Mouse (Mus musculus) natural killer cell, adult 2 months (primary cell): ENCODE measurements around the gene Frat1.

Source experiments
- DNase-seq, 2 experiments: peaks; one replicate each; pipeline ENCODE4 v3.0.0; 2022; ENCODE audit warnings: low spot score in 2 of 2

The Frat1 gene

DNA sequence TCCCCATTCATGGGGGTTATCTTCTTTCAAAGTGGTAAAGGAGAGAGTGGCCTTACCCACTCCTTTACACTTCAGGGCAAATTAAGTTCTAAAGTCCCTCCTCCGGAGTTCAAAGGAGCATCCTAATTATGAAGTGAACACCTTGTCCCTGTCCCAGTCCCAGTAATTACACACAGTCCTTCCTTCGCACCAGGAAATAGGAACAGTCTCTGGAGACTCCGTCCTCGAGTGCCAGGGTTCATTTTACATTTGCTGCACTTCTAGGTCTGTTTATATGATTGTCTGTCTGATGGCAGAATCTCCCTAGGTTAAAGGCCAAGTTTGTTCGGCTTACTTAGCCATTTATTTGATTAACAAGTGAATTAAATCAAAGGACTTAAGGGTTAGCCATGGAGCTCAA lies 13.4 kb upstream of the Frat1 start:
- DNase-seq = no peak

DNA sequence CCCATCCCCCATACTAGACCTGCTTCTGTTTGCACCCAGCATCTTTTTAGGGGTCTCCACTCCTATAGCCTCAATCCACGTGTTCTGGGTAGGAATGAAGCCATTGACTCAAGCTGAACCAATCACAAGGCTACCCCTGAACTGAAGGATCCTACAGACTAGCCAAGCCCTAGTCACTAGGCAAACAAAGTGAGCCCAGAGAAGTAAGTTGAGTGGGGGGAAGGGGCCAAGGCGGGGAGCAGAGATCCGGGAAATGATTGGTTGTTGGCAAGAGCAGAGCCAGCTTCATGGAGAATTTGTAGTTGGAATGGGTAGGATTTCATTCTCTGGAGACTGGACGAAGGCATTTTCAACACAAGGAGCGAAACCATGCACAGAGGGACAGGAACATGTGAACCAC lies 12.9 kb upstream of the Frat1 start:
- no peak for DNase-seq

DNA sequence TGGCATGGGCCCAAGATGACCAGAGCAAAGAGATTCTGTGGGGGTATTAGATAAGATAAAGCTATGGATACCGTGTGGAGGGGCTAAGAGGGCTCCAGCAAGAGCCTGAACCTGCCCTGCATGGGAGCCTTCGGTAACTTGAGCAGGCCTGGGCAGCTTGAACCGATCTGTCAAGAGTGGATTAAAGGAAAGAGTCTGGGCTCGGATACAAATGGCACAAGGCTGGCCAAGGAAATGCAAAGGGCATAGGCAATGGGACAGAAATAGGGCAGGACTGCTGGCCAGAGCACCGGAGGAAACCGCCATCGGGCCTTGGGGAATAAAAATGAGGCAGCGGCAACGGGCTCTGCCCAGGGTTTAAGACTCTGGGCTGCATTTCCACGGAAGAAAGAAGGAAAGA lies 12.4 kb upstream of the Frat1 start:
- no peak for DNase-seq

DNA sequence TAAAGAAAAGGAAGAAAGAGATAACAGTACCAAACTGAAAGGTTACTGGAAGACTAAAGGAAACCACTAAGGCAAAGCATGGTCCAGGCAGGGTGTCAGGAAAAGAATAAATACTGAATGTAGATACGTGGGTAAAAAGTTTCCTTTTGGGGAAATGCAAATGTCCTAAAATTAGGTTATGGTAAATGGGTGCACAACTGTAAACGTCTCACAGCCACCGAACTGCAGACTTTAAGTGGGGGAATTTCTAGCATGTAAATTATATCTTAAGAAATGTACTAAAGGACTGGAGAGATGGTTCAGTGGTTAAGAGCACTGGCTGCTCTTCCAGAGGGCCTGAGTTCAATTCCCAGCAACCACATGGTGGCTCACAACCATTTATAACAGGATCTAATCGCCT lies 11.0 kb upstream of the Frat1 start:
- no peak for DNase-seq

GRCm38 (mm10) chr19:41821436-41821835 lies 8.3 kb upstream of the Frat1 start:
- no peak for DNase-seq

GRCm38 (mm10) chr19:41822589-41822988 lies 7.2 kb upstream of the Frat1 start:
- DNase-seq = no peak

- no peak for DNase-seq
Observed at GRCm38 (mm10) chr19:41824950-41825349, 4.8 kb upstream of the Frat1 start.

DNA sequence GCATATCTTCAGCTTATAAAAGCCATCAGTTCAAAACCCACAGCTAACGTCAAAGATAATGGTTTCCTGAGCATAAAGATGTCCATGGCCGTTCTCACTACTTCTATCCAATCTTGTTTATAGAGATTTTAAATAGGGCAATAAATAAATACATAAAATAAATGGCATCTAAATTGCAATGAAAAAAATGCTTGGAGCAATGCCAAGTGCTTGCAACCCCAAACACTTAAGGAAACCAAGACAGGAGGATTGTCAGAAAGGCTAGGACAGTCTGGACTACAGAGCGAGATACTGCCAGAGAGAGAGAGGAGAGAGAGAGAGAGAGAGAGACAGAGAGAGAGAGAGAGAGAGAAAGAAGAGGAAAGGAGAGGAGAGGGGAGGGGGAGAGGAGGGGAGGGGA lies 3.2 kb upstream of the Frat1 start:
- no peak for DNase-seq

- DNase-seq = no peak
Observed at GRCm38 (mm10) chr19:41828941-41829340, 829 bp upstream of the Frat1 start.

DNA sequence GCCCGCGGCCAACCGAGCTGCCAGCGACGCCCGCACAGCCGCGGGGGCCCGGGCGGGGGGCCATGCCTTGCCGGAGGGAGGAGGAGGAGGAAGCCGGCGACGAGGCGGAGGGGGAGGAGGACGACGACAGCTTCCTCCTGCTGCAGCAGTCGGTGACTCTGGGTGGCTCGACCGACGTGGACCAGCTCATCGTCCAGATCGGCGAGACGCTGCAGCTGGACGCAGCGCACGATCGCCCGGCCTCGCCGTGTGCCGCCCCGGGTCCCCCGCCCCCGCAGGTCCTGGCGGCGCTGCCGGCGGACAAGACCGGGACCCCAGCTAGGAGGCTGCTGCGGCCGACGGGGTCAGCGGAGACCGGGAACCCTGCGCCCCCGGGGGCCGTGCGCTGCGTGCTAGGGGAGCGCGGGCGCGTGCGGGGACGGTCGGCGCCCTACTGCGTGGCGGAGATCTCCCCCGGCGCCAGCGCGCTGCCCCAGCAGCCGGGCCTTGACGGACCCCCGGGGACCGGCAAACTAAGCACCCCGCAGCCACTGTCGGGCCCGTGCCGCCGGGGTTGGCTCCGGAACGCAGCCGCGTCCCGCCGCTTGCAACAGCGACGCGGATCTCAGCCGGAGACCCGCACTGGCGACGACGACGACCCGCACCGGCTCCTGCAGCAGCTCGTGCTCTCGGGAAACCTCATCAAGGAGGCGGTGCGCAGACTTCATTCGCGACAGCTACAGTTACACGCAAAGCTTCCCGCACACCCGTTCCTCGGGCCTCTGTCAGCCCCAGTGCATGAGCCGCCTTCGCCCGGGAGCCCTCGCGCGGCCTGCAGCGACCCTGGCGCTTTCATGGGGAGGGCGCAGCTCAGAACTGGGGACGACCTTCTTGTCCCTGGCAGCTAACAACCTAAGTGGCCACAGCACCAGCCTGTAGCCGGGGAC lies 599 bp downstream of the Frat1 start:
- peak; percentile 26 to 42 for DNase-seq

GRCm38 (mm10) chr19:41831101-41831570 lies 1.4 kb downstream of the Frat1 start:
- peak in 1 of 2 experiments; percentile 5 for DNase-seq

GRCm38 (mm10) chr19:41831718-41832391 lies 2.1 kb downstream of the Frat1 start:
- DNase-seq = no peak

DNA sequence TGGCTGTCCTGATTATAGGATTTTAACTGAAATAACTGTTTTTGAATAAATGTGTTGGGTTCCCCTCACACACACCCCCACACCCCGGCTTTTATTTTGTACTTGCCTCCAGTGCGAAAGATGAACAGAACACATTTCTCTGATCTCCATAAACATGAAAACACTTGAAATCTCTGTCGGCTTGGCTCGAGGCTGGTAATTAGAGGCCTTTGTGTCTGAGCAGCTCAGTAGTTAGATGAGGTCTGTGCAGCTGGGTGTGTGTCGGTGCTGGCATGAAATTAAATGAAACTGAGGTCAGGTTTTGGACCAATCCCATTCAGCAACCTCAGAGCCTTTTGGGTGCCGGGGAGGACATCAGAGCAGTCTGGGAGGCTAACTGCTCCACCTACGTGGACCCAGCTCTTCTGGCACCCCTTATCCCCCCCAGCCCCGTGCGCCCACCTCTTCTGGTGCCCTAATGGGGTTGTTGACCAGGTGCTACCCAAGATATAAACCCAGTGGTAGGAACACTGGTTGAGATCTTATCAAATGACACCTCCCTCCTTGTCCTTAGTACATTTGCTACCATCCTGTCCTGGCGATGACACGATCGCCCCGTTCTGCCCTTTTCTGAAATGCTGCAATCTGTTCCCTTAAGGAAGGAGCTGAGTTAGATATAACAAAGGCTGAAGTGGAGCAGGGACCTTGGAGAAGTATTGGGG lies 2.9 kb downstream of the Frat1 start:
- DNase-seq = no peak

DNA sequence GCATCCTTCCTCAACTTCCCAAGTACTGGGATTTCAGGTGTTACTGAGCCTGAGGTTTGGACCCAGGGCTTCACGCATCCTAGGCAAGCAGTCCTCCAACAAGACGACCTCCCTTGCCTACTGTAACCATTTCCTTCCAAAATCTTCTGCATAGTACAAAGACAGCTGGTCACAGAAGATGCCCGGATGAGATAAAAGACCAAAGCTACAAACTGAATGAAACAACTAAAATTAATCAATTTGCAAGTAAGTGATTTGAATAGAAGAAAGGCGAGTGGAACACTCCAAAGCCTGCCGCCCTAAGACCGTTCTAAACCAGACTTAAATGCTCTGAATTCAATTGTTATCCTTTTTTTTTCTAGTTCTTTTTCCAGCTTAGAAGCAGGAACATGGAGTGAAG lies 5.6 kb downstream of the Frat1 start:
- DNase-seq = no peak

DNA sequence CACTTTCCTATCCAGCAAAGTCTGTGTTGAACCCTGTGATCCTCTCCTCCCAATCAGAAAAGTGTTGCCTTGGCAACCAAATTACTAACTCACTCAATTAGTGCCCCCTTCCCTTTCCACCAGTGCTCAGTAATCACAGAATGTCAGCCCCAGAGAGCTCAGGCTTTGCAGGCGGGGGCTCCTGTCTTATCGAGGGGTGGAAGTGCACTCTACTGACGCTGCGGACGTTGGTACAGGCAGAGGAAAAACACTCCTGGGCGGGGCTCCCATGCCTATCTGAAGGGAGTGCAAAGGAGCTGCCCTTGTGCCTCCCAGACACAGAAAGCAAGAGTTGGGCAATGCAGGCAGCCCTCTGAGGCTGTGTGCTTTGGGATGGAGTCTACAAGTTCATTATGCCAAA lies 6.0 kb downstream of the Frat1 start:
- no peak for DNase-seq

DNA sequence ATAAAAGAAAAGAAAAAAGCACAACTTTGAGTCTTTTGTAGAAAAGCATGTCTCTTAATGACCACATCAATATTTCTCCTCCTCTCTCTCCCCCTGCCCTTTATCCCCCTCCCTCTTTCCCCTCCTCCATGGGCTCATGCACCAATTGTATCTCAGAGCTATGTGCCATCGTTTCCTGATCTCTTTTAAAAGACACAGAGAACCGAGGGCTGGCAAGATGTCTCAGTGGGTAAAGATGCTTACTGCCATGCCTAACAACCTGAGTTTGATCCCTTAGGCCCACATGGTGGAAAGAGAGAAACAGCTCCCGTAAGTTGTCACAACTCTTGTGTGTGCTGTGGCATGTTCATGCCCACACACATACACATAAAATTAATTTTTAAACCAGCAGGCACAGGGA lies 6.9 kb downstream of the Frat1 start:
- DNase-seq = no peak

DNA sequence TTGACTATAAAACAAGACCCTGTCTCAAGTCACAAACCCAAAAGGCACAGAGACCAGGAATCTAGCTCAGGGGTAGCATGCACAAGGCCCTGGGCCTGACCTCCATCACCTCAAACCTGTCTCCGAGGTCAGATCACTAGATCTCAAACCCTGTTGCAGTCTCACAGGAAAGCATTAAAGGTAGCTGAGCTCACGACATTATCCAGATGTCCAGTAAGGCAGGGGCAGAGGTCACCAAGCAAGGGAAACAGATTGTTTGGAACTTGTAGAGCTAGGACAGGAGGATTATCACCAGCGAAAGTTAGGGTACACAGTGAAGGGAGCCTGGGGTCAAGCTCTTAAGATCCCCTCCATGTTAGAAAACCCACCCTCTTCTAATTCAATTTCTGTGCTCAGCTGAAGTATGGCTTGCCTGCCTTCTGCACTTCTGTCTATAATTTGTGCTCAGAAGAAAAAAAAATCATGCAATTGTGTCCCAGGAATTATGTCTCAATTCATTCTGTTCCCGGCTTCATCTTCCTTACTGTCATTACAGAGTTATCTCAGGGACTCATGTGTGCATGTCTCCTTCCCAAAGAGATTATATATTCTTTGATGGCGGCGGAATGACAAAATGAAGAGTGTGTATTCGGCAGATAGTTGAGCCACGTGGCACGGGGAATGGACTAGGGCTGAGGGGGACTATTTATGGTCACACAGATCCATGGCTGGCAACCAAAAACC lies 7.6 kb downstream of the Frat1 start:
- DNase-seq = no peak

DNA sequence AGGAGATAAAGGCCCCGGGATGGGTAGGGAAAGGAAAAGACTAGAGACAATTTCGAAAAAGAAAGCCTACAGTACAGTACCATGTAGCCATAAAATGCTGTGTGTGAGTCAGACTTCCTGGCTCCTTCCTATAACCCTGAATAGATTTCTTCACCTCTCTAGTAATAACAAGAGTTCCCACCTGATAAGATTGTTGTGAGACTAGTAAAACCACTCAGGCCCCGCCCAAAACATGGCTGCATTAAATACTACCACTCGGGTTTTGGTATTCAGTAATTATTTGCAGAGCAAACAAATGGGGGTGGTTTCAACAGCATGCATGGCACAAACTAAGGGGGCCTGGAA lies 8.1 kb downstream of the Frat1 start:
- DNase-seq = no peak

DNA sequence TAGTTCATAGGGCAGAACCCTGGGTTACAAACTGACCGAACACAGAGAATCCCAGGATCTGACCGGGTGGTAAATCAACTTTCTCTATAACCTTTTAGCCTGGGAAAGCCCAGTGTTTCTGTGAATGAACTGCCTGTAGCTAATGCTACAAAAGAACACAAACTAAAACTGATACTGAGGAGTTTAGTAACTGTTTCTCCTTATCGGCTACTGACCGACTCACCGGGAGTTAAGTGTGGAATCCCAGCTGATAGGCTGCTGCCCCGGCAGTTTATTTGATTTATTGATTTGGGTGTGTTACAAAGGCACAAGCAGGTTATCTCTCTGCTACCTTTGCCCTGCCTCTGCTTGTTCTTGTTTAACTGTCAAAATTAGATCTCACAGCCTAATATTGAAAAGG lies 9.0 kb downstream of the Frat1 start:
- DNase-seq = no peak

GRCm38 (mm10) chr19:41839685-41840084 lies 9.9 kb downstream of the Frat1 start:
- DNase-seq = no peak

DNA sequence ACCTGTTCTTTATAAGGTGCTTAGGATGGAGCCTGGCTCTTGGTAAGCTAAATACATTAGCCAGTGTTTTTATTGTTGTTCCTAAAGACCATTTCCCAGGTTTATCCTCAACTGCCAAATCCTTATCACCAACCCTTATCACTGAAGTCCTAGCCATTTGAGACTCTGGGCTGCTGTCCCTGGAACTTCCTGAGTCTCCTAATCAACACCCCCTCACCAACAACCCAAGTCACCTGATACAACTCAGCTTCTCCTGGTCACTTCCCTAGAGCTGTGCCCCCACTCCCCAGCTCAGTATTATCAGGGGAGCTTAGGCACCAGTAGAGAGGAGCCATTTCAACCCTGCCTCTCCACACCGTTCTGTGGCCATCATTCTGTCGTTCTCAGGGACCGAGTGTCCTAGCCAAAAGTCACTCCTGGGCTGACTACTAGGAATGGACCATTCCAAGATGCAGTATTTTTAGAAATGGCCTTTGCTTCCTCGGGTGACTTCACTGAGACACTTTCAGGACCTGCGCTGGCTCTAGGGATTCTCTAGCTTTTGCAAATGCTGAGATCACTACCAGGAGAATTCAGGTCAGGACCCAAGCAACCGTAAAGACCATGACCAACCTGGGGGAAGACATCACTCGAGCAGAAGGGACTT lies 11.5 kb downstream of the Frat1 start:
- no peak for DNase-seq
